Mouse (Mus musculus) Patski (cell line): Measurements from ENCODE around the gene Mphosph6. TPM values are rescaled to one million over a fixed set of nuclear protein-coding genes. Genes with fewer than 3 reads are reported as not detected.

Source experiments
- ATAC-seq: fragments of 100-300 bp; one replicate; pipeline ENCODE4 v1.8.0; 2021
- CTCF ChIA-PET: fragments of 350-600 bp; sonication (Branson Sonifier 250); formaldehyde crosslinking; loops from one replicate; lab custom pipeline; 2022; ENCODE audit warnings: inconsistent platforms; lab: Charles Lee
- POLR2A ChIA-PET: fragments of 350-600 bp; sonication (Branson Sonifier 250); formaldehyde crosslinking; loops from one replicate; lab custom pipeline; 2022; ENCODE audit warnings: antibody characterized with exemption, inconsistent platforms; lab: Charles Lee
- DNase-seq: peaks from one replicate; pipeline ENCODE4 v3.0.0-alpha.2; 2011; ENCODE audit warnings: low read depth, low spot score
- H3K27me3 ChIP-seq: fragments of 371-371 bp; one replicate; pipeline ENCODE4 v1.5.1; 2021
- CTCF ChIP-seq: fragments of 100-300 bp; IDR thresholded peaks from one replicate; pipeline ENCODE4 v1.5.1; 2021
- in situ Hi-C: fragments of 300-500 bp; cut with MboI; formaldehyde crosslinking; loops from 3 replicates; pipeline ENCODE4 v1.11.1; 2018; ENCODE audit warnings: low pct_unique_long_range_greater_than_20kb, mixed read lengths
- polyA plus RNA-seq: library from polyadenylated mRNA; unstranded; gene quantifications from one replicate; pipeline ENCODE4 v1.2.3, GENCODE M21; 2021

Mphosph6 gene
- 59.3 TPM for polyA plus RNA-seq

GRCm38 (mm10) chr8:117801443-117802298 is at the start of gene Mphosph6:
Mphosph6 (minus strand) TSS chr8:117801943.
- peak; percentile 90 for ATAC-seq
- peak; percentile 77 for DNase-seq
- in situ Hi-C loops = no loop called here
- POLR2A ChIA-PET = interaction anchor here (0.6 kb wide), 1 partner anchor 33 kb away, joined by 3 read pairs; no protein-coding TSS in a partner anchor
- no peak for TF ChIP-seq CTCF
- peaks cover 3% of the 10 kb centered on the region for H3K27me3 ChIP-seq
- CTCF ChIA-PET = interaction anchor here (0.7 to 1.6 kb wide), 5 partner anchors 11 to 155 kb away, joined by 3 to 4 read pairs (median 3); no protein-coding TSS in a partner anchor

DNA sequence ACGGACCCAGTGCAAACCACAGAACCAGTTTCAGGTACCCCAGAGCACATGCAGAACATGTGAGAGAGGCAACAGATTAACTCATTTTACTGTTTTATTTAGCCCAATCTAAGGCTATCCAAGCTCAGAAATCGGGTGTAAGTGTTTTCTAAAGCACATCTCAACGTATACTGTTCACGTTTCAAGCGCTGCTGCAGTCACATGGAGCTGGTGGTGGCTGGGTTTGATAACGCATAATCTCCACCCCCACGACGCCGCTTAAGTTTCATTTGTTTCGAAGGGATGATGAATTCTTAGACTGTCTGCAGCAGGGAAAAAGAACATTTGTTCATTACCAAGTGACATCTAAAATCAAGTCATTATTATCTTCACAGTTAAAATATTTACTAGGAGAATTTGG is 48.7 kb upstream of the Mphosph6 start:
- DNase-seq (no peak), ATAC-seq (no peak)
- CTCF ChIA-PET = interaction anchor here (1.4 kb wide), 1 partner anchor 172 kb away, joined by 3 read pairs; no protein-coding TSS in a partner anchor
- H3K27me3 ChIP-seq = peaks cover 13% of the 10 kb centered on the region
- no peak for TF ChIP-seq CTCF
- POLR2A ChIA-PET = no interaction called here
- in situ Hi-C loops = no loop called here

- no peak for TF ChIP-seq CTCF
- ChIA-PET POLR2A (no interaction called here), CTCF (no interaction called here)
- ATAC-seq (no peak), DNase-seq (no peak)
- H3K27me3 ChIP-seq = peaks cover 10% of the 10 kb centered on the region
- in situ Hi-C loops = no loop called here
Observed at GRCm38 (mm10) chr8:117847865-117848264, 46.1 kb upstream of the Mphosph6 start.

DNA sequence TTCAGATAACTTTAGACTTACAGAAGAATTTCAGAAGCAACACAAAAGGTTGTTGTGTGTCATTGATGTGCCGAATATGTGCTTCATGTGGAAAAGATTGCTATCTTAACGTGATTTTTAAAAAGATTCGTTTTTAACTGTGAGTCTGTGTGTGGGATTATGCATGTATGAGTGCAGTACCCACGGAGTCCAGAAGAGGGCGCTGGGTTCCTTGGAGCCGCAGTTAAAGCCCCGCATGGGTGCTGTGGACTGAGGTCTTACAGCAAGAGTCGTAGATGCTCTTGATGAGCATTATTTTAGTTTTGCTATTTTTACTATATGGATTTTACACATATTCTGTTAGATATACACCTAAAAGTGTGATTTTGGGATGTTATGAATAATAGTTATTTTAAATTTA is 42.0 kb upstream of the Mphosph6 start:
- peak; percentile 43 for TF ChIP-seq CTCF
- in situ Hi-C loops = no loop called here
- POLR2A ChIA-PET = no interaction called here

DNA sequence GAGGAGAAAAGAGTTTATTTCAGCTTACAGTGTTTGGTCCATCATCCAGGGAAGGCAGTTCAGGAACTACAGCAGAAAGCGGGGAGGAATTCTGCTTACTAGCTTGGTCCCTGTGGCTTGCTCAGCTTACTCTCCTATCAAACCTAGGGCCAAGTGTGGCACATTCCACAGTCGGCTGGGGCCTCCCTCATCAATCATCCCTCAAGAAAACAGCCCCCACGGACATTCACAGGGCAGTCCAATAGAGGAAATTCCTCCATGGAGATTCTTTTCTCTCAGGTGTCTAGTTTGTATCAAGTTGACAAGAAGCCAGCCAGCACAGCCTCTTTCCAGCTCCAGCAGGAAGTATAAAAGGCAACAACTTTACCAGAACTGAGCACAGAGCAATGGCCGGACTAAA is 11.8 kb upstream of the Mphosph6 start:
- no peak for TF ChIP-seq CTCF
- ChIA-PET POLR2A (no interaction called here), CTCF (no interaction called here)
- no peak for ATAC-seq
- DNase-seq = no peak
- H3K27me3 ChIP-seq = no peaks in the 10 kb centered on the region
- in situ Hi-C loops = no loop called here

More for the DNA sequence above, 42.0 kb upstream of the Mphosph6 start:
- H3K27me3 ChIP-seq = peaks cover 5% of the 10 kb centered on the region
- CTCF ChIA-PET = no interaction called here
- ATAC-seq (no peak), DNase-seq (no peak)

- ChIA-PET CTCF (interaction anchor here (1.5 kb wide), 1 partner anchor 10 kb away, joined by 4 read pairs; no protein-coding TSS in a partner anchor), POLR2A (no interaction called here)
- ATAC-seq (no peak), DNase-seq (no peak)
- H3K27me3 ChIP-seq = no peaks in the 10 kb centered on the region
- no peak for TF ChIP-seq CTCF
- in situ Hi-C loops = no loop called here
Observed at GRCm38 (mm10) chr8:117810676-117811075, 8.9 kb upstream of the Mphosph6 start.

DNA sequence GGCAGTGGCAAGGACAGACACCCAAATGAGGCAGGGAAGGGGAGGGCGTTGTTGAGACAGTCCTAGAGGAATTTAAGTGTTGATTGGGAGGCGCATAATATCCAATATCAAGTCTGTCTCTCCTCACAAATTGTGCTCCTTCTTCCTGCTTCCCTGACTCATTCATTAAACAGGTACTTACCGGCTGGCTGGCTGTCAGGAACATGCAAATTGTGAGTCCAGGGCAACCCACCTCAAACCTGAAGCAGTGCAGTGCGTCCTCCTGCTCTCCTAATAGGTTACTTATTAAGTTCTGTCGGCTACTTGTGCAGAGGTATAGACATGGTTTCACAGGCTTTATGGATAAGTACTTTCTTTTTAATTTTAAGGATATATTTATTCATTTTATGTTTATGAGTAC is 3.7 kb upstream of the Mphosph6 start:
- no peak for ATAC-seq
- in situ Hi-C loops = no loop called here
- H3K27me3 ChIP-seq = peaks cover 3% of the 10 kb centered on the region
- DNase-seq = no peak
- POLR2A ChIA-PET = interaction anchor here (1.0 kb wide), 1 partner anchor 55 kb away, joined by 3 read pairs; no protein-coding TSS in a partner anchor
- no peak for TF ChIP-seq CTCF
- CTCF ChIA-PET = no interaction called here

DNA sequence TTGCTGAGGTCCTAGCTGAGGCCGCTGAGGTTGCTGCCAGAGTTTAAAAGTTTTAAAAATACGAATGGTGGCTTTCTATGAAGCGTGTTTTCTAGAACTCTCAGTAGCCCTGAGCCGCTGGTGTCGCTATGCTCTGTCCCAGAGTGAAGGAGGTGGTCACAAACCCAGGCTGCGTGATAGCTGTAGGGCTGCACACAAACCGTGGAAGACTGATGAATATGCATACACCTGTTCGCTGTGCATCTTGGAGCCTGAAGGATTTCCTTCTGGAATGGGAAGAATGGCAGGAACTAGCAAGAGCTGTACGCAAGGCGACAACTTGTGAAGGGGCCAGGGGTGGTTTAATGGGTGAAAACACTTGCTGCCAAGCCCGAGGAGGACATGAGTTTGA is 551 bp upstream of the Mphosph6 start:
- peaks cover 3% of the 10 kb centered on the region for H3K27me3 ChIP-seq
- POLR2A ChIA-PET = no interaction called here
- in situ Hi-C loops = no loop called here
- DNase-seq (no peak), ATAC-seq (peak; percentile 56)
- no peak for TF ChIP-seq CTCF
- CTCF ChIA-PET = interaction anchor here (0.7 to 1.6 kb wide), 4 partner anchors 9 to 156 kb away, joined by 3 to 4 read pairs (median 4); no protein-coding TSS in a partner anchor

DNA sequence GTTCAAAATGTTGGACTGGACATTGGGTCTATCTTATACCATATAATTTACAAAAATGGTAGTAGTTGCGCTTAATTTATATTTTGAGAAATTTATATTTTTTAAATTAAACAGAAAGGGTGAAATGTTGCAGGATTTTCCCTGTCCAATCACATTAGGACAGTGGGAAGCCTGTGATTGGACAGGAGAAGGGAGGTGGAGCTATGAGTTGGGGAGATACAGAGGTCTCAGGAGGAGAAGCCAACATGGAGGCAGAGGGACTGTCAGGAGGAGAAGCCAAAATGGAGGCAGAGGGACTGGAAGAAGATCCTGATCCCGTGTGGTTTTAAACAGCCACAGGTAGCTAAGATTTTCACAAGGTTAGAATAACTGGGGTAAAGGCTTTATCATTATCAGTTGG is 3.7 kb downstream of the Mphosph6 start:
- in situ Hi-C loops = no loop called here
- POLR2A ChIA-PET = no interaction called here
- TF ChIP-seq CTCF = no peak
- CTCF ChIA-PET = no interaction called here
- ATAC-seq (no peak), DNase-seq (no peak)
- H3K27me3 ChIP-seq = no peaks in the 10 kb centered on the region

- POLR2A ChIA-PET = no interaction called here
- ATAC-seq = no peak
- in situ Hi-C loops = no loop called here
Observed at GRCm38 (mm10) chr8:117796464-117796863, 5.3 kb downstream of the Mphosph6 start.

DNA sequence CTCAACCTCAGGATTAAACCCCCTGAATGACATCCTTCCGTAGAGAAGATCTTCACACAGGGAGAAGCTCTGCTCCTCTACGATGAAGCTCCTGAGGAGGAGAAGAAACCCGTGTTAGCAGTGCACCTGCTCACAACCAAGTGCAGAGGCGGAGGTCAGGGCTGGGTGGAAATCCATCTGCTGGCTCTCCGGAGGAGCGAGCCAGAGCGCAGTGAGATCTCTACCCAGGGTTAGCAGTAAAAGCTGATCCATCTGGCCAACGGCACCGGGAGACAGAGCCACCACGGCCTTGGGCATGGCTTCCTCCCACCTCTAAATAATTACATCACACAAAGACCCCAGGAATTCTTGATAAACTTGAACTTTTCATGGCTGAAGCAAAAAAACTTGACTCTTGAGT is 7.2 kb downstream of the Mphosph6 start:
- ChIA-PET CTCF (no interaction called here), POLR2A (no interaction called here)
- DNase-seq (no peak), ATAC-seq (no peak)
- in situ Hi-C loops = no loop called here
- H3K27me3 ChIP-seq = no peaks in the 10 kb centered on the region
- TF ChIP-seq CTCF = no peak

More at GRCm38 (mm10) chr8:117796464-117796863, 5.3 kb downstream of the Mphosph6 start:
- H3K27me3 ChIP-seq = no peaks in the 10 kb centered on the region
- no peak for DNase-seq
- CTCF ChIA-PET = no interaction called here
- no peak for TF ChIP-seq CTCF
